Mouse (Mus musculus): ENCODE results near the gene Amh. TPM values are rescaled to one million over a fixed set of nuclear protein-coding genes. Genes with fewer than 3 reads are reported as not detected.

Gene Amh
- polyA plus RNA-seq, 1 experiment from 2014 or later: not detected

- H3K36me3 ChIP-seq (ENCODE audit: control insufficient read depth, insufficient read depth): peaks cover 21% of the 10 kb centered on the region
- 91% methylated on average over 3 of the region's 3 CpGs for WGBS
- no peaks in the 10 kb centered on the region for H3K9me3 ChIP-seq (ENCODE audit: control insufficient read depth, low read length)
Measured at GRCm38 (mm10) chr10:80802996-80803395, 2.0 kb upstream of the Amh start.

DNA sequence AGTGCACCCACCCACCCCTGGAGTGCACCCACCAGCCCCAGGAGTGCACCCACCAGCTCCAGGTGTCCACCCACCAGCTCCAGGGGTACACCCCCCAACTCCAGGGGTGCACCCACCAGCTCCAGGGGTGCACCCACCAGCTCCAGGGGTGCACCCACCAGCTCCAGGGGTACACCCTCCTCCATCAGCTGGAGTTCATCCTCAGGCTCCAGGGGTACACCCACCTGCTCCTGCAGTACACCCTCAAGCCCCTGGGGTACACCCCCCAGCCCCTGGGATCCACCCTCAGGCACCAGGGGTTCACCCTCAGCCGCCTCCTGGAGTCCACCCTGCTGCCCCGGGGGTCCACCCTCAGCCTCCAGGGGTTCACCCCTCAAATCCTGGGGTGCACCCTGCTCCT, 703 bp upstream of the Amh start:
- no peak overlapping the region for H3K4me3 ChIP-seq (replicated peaks; ENCODE audit: low read length)
- no peak for ATAC-seq
- H3K9ac ChIP-seq (replicated peaks; ENCODE audit: low read depth, low read length): no peak overlapping the region
- no peaks in the 10 kb centered on the region for H3K9me3 ChIP-seq (ENCODE audit: control insufficient read depth, low read length)
- H3K4me1 ChIP-seq (replicated peaks; ENCODE audit: control insufficient read depth, insufficient read depth, low read length): peaks cover 38% of the 10 kb centered on the region
- no peak overlapping the region for H3K4me2 ChIP-seq (ENCODE audit: low read length)
- WGBS: 93% methylated on average over 2 of the region's 2 CpGs
- H3K27me3 ChIP-seq (replicated peaks; ENCODE audit: control insufficient read depth, insufficient read depth, low read length): peaks cover 11% of the 10 kb centered on the region
- no peak overlapping the region for H3K27ac ChIP-seq (ENCODE audit: low read length)
- H3K36me3 ChIP-seq (ENCODE audit: control insufficient read depth, insufficient read depth): peaks cover 21% of the 10 kb centered on the region

More at GRCm38 (mm10) chr10:80802996-80803395, 2.0 kb upstream of the Amh start:
- H3K27ac ChIP-seq (ENCODE audit: low read length): no peak overlapping the region
- no peak overlapping the region for H3K4me2 ChIP-seq (ENCODE audit: low read length)
- H3K9ac ChIP-seq (replicated peaks; ENCODE audit: low read depth, low read length): no peak overlapping the region
- ATAC-seq: no peak
- peaks cover 31% of the 10 kb centered on the region for H3K4me1 ChIP-seq (replicated peaks; ENCODE audit: control insufficient read depth, insufficient read depth, low read length)
- H3K4me3 ChIP-seq (replicated peaks; ENCODE audit: low read length): no peak overlapping the region
- peaks cover under 1% of the 10 kb centered on the region for H3K27me3 ChIP-seq (replicated peaks; ENCODE audit: control insufficient read depth, insufficient read depth, low read length)

GRCm38 (mm10) chr10:80805322-80805721, 279 bp downstream of the Amh start:
- 63% methylated on average over 5 of the region's 5 CpGs for WGBS
- H3K4me3 ChIP-seq (replicated peaks; ENCODE audit: low read length): no peak overlapping the region
- H3K27me3 ChIP-seq (replicated peaks; ENCODE audit: control insufficient read depth, insufficient read depth, low read length): peaks cover 21% of the 10 kb centered on the region
- peaks cover 28% of the 10 kb centered on the region for H3K4me1 ChIP-seq (replicated peaks; ENCODE audit: control insufficient read depth, insufficient read depth, low read length)
- no peak overlapping the region for H3K4me2 ChIP-seq (ENCODE audit: low read length)
- H3K36me3 ChIP-seq (ENCODE audit: control insufficient read depth, insufficient read depth): peaks cover 21% of the 10 kb centered on the region
- no peak for ATAC-seq
- H3K27ac ChIP-seq (ENCODE audit: low read length): no peak overlapping the region
- no peak overlapping the region for H3K9ac ChIP-seq (replicated peaks; ENCODE audit: low read depth, low read length)
- H3K9me3 ChIP-seq (ENCODE audit: control insufficient read depth, low read length): no peaks in the 10 kb centered on the region

- H3K4me3 ChIP-seq (replicated peaks; ENCODE audit: low read length): no peak overlapping the region
- H3K4me1 ChIP-seq (replicated peaks; ENCODE audit: control insufficient read depth, insufficient read depth, low read length): peaks cover 26% of the 10 kb centered on the region
Measured at GRCm38 (mm10) chr10:80805925-80806324, 882 bp downstream of the Amh start.

GRCm38 (mm10) chr10:80806341-80807056, 1.5 kb downstream of the Amh start:
- Histone ChIP-seq H3K27me3 (replicated peaks; ENCODE audit: control insufficient read depth, insufficient read depth, low read length) (peaks cover 25% of the 10 kb centered on the region), H3K4me1 (replicated peaks; ENCODE audit: control insufficient read depth, insufficient read depth, low read length) (peaks cover 26% of the 10 kb centered on the region), H3K27ac (ENCODE audit: low read length) (peak overlapping the region; percentile 84), H3K9me3 (ENCODE audit: control insufficient read depth, low read length) (no peaks in the 10 kb centered on the region), H3K4me2 (ENCODE audit: low read length) (peak overlapping the region; percentile 88), H3K9ac (replicated peaks; ENCODE audit: low read depth, low read length) (peak overlapping the region; percentile 71), H3K36me3 (ENCODE audit: control insufficient read depth, insufficient read depth) (peaks cover 19% of the 10 kb centered on the region), H3K4me3 (replicated peaks; ENCODE audit: low read length) (peak overlapping the region; percentile 51)
- ATAC-seq: 0 out of 2 replicates have a peak, but pooled peaks have one; percentile 2
- WGBS: 38% methylated on average over 34 of the region's 34 CpGs

More at GRCm38 (mm10) chr10:80805925-80806324, 882 bp downstream of the Amh start:
- Histone ChIP-seq H3K9me3 (ENCODE audit: control insufficient read depth, low read length) (no peaks in the 10 kb centered on the region), H3K27me3 (replicated peaks; ENCODE audit: control insufficient read depth, insufficient read depth, low read length) (peaks cover 25% of the 10 kb centered on the region), H3K36me3 (ENCODE audit: control insufficient read depth, insufficient read depth) (peaks cover 21% of the 10 kb centered on the region), H3K9ac (replicated peaks; ENCODE audit: low read depth, low read length) (no peak overlapping the region), H3K27ac (ENCODE audit: low read length) (no peak overlapping the region), H3K4me2 (ENCODE audit: low read length) (no peak overlapping the region)
- ATAC-seq: 0 out of 2 replicates have a peak, but pooled peaks have one; percentile 14
- 15% methylated on average over 3 of the region's 3 CpGs for WGBS

GRCm38 (mm10) chr10:80807057-80807627, 2.1 kb downstream of the Amh start:
- Histone ChIP-seq H3K36me3 (ENCODE audit: control insufficient read depth, insufficient read depth) (peaks cover 13% of the 10 kb centered on the region), H3K27me3 (replicated peaks; ENCODE audit: control insufficient read depth, insufficient read depth, low read length) (peaks cover 25% of the 10 kb centered on the region), H3K4me1 (replicated peaks; ENCODE audit: control insufficient read depth, insufficient read depth, low read length) (peaks cover 26% of the 10 kb centered on the region), H3K9me3 (ENCODE audit: control insufficient read depth, low read length) (no peaks in the 10 kb centered on the region), H3K4me3 (replicated peaks; ENCODE audit: low read length) (peak overlapping the region; percentile 51), H3K9ac (replicated peaks; ENCODE audit: low read depth, low read length) (peak overlapping the region; percentile 71), H3K27ac (ENCODE audit: low read length) (peak overlapping the region; percentile 84), H3K4me2 (ENCODE audit: low read length) (peak overlapping the region; percentile 88)
- WGBS: 2% methylated on average over 52 of the region's 58 CpGs
- ATAC-seq: peak; percentile 83

GRCm38 (mm10) chr10:80808099-80808984, 3.3 kb downstream of the Amh start:
- H3K27ac ChIP-seq (ENCODE audit: low read length): no peak overlapping the region
- peaks cover 26% of the 10 kb centered on the region for H3K4me1 ChIP-seq (replicated peaks; ENCODE audit: control insufficient read depth, insufficient read depth, low read length)
- 17% methylated on average over 40 of the region's 40 CpGs for WGBS
- H3K27me3 ChIP-seq (replicated peaks; ENCODE audit: control insufficient read depth, insufficient read depth, low read length): peaks cover 25% of the 10 kb centered on the region
- H3K36me3 ChIP-seq (ENCODE audit: control insufficient read depth, insufficient read depth): peaks cover 6% of the 10 kb centered on the region
- no peaks in the 10 kb centered on the region for H3K9me3 ChIP-seq (ENCODE audit: control insufficient read depth, low read length)
- H3K4me3 ChIP-seq (replicated peaks; ENCODE audit: low read length): no peak overlapping the region
- no peak overlapping the region for H3K4me2 ChIP-seq (ENCODE audit: low read length)
- peak overlapping the region; percentile 26; the same call in 1 of the 2 replicates for H3K9ac ChIP-seq (replicated peaks; ENCODE audit: low read depth, low read length)
- no peak for ATAC-seq

- Histone ChIP-seq H3K4me1 (replicated peaks; ENCODE audit: control insufficient read depth, insufficient read depth, low read length) (peaks cover 26% of the 10 kb centered on the region), H3K4me2 (ENCODE audit: low read length) (no peak overlapping the region), H3K9me3 (ENCODE audit: control insufficient read depth, low read length) (no peaks in the 10 kb centered on the region), H3K27ac (ENCODE audit: low read length) (no peak overlapping the region), H3K27me3 (replicated peaks; ENCODE audit: control insufficient read depth, insufficient read depth, low read length) (peaks cover 25% of the 10 kb centered on the region), H3K4me3 (replicated peaks; ENCODE audit: low read length) (no peak overlapping the region), H3K36me3 (ENCODE audit: control insufficient read depth, insufficient read depth) (no peaks in the 10 kb centered on the region; the same call in 1 of the 2 replicates), H3K9ac (replicated peaks; ENCODE audit: low read depth, low read length) (no peak overlapping the region; the same call in 1 of the 2 replicates)
- WGBS: 6% methylated on average over 17 of the region's 18 CpGs
- ATAC-seq: no peak
Measured at GRCm38 (mm10) chr10:80808985-80809632, 4.1 kb downstream of the Amh start.
